Mouse (Mus musculus): ENCODE measurements around the gene Pdcl.

DNA sequence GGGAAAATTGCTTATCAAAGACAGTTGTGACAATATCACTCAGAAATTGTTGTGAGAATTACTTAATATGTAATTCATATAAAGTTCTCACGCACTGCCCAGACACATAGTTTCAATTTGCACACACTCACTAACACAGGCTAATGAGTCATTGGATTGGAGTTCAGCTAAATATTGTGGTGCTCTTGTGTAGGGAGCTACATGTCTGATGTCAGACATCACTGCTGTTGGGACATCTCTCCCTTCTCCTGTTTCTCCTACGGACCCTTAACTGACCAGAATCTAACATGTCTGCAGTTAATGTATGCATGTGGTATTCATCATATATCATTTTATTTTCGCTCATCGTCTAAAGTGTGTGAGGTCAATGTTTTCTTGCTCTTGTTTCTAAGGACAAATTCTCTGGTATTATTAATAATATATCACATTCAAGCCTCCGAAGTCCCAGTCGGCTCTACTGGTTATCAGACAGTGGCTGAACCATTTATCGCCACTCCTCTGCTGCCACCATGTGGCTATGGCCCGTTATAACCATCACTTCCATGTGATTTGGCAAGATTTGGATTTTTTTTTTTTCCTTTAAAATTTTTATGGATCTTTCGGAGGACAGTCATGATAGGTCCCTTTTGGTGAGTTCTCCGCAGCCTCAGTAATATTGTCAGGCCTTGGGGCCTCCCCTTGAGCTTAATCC, 20.5 kb downstream of the Pdcl start:
- 0 out of 2 replicates have a peak, but pooled peaks have one; percentile 36 for TF ChIP-seq USF1 (IDR thresholded peaks at IDR 0.05; ENCODE audit: low read depth, low read length)
- peak; percentile 38; the same call in 1 of the 2 replicates for TF ChIP-seq RCOR1 (IDR thresholded peaks at IDR 0.05; ENCODE audit: low read depth, low read length)
- TF ChIP-seq CTCF (IDR thresholded peaks at IDR 0.05 in 2 of 3, conservative IDR thresholded peaks at IDR 0.05 in 1 of 3; ENCODE audit: control insufficient read depth in 1 of 3, insufficient read depth in 1 of 3, low read depth in 2 of 3, low read length in 3 of 3, poor library complexity in 1 of 3, severe bottlenecking in 1 of 3): peak; percentile 73 to 84 (median 82)
- TF ChIP-seq POLR2A (IDR thresholded peaks at IDR 0.05; ENCODE audit: control insufficient read depth in 1 of 2, insufficient read depth in 1 of 2, low read depth in 1 of 2, low read length in 2 of 2, poor library complexity in 1 of 2): no peak
- TF ChIP-seq MAX (IDR thresholded peaks at IDR 0.05; ENCODE audit: low read length): peak; percentile 51; the same call in 1 of the 2 replicates
